Mouse (Mus musculus): ENCODE measurements at regions not wholly inside any gene's neighbourhood (a gene's known extent, or its start where the extent isn't known, plus 50 kb on each side); places are given as distances from the start of the nearest gene placed in this dataset.

DNA sequence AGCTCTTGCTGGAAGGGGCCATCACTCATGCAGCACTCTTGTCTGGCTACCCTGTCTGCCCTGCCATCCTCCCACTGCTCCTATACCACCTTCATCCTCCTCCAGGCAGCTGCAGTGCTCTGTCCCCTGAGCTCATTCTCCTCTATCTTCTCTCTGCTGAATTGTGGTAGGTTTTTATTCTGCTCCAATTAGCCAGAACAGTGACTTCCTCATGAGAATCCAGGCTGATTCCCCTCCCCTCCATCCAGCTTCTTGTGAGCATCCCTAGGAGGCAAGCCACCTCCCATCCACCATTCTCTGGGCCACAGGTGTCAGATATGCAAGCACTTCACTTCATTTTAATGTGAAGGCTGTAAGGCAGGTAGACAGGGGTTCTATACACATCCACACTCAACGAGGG lies 132.1 kb downstream of the Wscd1 start:
- TF ChIP-seq CTCF (IDR thresholded peaks at IDR 0.05; ENCODE audit: borderline replicate concordance, control insufficient read depth, extremely low read depth, insufficient read depth, low read length, poor library complexity): no peak
- TF ChIP-seq POLR2A (IDR thresholded peaks at IDR 0.05; ENCODE audit: control insufficient read depth, extremely low read depth, insufficient read depth, low read length, poor library complexity): no peak

All from thymus, adult 2 months (tissue).